Mouse (Mus musculus) megakaryocyte, embryonic 14.5 days (primary cell): ENCODE data around the gene Btbd16.

ENCODE experiments used
- FLI1 ChIP-seq: IDR thresholded peaks from 2 replicates; pipeline ENCODE4 v1.6.1; 2012; ENCODE audit warnings: low read length, inconsistent platforms, mixed read lengths
- GATA1 ChIP-seq: IDR thresholded peaks from 3 replicates; pipeline ENCODE4 v1.6.1; 2012; ENCODE audit warnings: mixed read lengths, low read length, inconsistent platforms, borderline replicate concordance

DNA sequence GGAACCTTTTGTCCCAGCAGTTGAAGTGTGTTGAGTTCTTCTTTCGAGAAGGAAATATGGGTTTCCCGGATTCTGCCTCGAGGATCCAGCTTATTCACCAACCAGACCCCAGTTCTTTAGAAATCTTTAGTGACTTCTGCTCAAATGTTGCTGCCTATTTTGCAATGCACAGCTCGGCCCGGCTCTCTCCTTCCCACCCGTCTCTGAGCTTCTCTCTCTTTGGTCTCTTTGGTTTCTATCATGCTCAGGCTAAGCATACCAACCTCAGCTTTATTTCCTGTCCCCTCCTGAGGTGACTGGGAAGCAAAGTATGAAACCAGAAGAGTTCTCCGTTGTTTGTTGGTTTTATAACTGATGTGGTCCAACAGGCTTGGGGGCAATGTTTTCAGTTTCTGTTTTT is 42.4 kb downstream of the Btbd16 start:
- TF ChIP-seq GATA1, result no peak
- no peak for TF ChIP-seq FLI1
